Mouse (Mus musculus): ENCODE measurements at regions not wholly inside any gene's neighbourhood (a gene's known extent, or its start where the extent isn't known, plus 50 kb on each side); places are given as distances from the start of the nearest gene placed in this dataset.

- TF ChIP-seq POLR2A (IDR thresholded peaks at IDR 0.05; ENCODE audit: extremely low read depth, insufficient read depth, low read length), result no peak
- no peak for TF ChIP-seq CTCF (IDR thresholded peaks at IDR 0.05; ENCODE audit: low read depth, low read length)
Observed at GRCm38 (mm10) chr3:58146762-58147161, 267.8 kb upstream of the Tsc22d2 start.

Data from liver, adult 2 months (tissue).